Mouse (Mus musculus): ENCODE data around the gene Tbk1. TPM values are rescaled to one million over a fixed set of nuclear protein-coding genes. Genes with fewer than 3 reads are reported as not detected.

The Tbk1 gene
- polyA plus RNA-seq, 1 experiment from 2014 or later: 34.6 TPM

- 94% methylated on average over 13 of the region's 13 CpGs for WGBS
- no peak overlapping the region for H3K4me3 ChIP-seq
- peaks cover 88% of the 10 kb centered on the region for H3K36me3 ChIP-seq
These were observed 28.7 kb upstream of the Tbk1 start for GRCm38 (mm10) chr10:121615146-121615870.

DNA sequence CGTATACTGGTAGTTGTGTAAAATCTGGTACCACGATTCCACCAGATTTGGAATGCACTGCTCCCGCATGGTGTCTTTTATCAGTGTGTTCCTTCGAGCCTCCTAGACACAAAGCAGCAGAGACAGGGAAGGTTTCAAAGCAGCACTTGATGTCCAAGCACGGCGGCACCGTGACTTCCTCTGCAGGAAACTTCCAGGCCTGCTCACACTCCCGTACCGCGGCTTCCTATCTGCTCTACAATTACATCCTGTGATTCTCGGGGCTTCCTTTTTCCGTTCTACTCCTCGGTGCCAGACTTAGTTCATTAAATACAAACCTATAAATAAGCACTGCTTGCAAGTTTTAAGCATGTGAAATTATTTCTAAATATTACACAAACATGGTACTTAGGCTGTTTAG is 27.0 kb upstream of the Tbk1 start:
- Histone ChIP-seq H3K9me3 (no peaks in the 10 kb centered on the region), H3K36me3 (peaks cover 84% of the 10 kb centered on the region), H3K9ac (no peak overlapping the region), H3K27ac (no peak overlapping the region), H3K4me2 (no peak overlapping the region), H3K4me1 (replicated peaks) (no peaks in the 10 kb centered on the region), H3K4me3 (no peak overlapping the region), H3K27me3 (no peaks in the 10 kb centered on the region)
- no peak for ATAC-seq (ENCODE audit: low FRiP score)
- WGBS: 93% methylated on average over 13 of the region's 13 CpGs

More at GRCm38 (mm10) chr10:121615146-121615870, 28.7 kb upstream of the Tbk1 start:
- Histone ChIP-seq H3K27me3 (no peaks in the 10 kb centered on the region), H3K27ac (no peak overlapping the region), H3K4me2 (no peak overlapping the region), H3K9me3 (no peaks in the 10 kb centered on the region), H3K9ac (no peak overlapping the region), H3K4me1 (replicated peaks) (no peaks in the 10 kb centered on the region)
- no peak for ATAC-seq (ENCODE audit: low FRiP score)

DNA sequence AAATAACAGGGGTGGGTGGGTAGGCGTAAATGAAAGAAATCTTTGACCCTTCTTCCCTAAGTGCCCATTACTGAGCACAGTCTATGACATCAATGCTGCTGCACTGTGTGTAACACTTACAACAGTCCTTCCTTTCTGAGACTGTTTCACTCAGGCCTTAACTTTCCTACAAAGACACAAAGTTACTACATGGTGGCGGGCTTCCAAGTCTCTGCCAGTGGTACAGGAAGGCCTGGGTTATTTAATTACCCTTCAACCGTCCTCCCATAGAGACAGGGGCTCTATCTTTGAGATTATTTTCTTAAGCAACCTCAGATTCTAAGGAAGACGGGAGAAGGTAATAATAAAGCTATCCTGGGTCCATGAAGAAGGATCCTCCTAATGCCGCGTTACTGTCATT is 25.9 kb upstream of the Tbk1 start:
- Histone ChIP-seq H3K4me2 (no peak overlapping the region), H3K27ac (no peak overlapping the region), H3K27me3 (no peaks in the 10 kb centered on the region), H3K36me3 (peaks cover 84% of the 10 kb centered on the region), H3K4me3 (no peak overlapping the region), H3K4me1 (replicated peaks) (no peaks in the 10 kb centered on the region), H3K9ac (no peak overlapping the region), H3K9me3 (no peaks in the 10 kb centered on the region)
- WGBS: 93% methylated on average over 6 of the region's 6 CpGs
- no peak for ATAC-seq (ENCODE audit: low FRiP score)

DNA sequence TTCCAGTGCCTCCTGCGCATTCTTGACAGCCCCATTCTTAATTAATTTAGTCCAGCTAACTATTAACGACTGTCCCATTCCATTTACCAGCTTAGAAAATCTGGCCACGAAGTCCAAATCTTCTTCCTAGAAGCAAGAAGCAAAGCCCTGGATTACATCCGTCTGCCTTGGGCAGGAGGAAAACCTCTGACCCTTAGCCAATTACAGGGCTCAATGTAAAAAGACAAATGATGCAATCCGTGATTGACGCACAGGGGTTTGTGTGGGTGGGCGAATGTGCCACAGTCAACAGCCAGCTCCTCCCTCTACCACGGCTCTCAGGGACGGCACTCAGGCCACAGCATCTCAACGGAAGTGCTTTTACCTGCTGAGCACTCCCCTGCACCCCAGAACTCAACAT is 25.0 kb upstream of the Tbk1 start:
- Histone ChIP-seq H3K4me1 (replicated peaks) (no peaks in the 10 kb centered on the region), H3K4me2 (no peak overlapping the region), H3K4me3 (no peak overlapping the region), H3K36me3 (peaks cover 84% of the 10 kb centered on the region), H3K9me3 (no peaks in the 10 kb centered on the region), H3K27ac (no peak overlapping the region), H3K9ac (no peak overlapping the region), H3K27me3 (no peaks in the 10 kb centered on the region)
- ATAC-seq (ENCODE audit: low FRiP score): no peak
- 73% methylated on average over 10 of the region's 10 CpGs for WGBS

DNA sequence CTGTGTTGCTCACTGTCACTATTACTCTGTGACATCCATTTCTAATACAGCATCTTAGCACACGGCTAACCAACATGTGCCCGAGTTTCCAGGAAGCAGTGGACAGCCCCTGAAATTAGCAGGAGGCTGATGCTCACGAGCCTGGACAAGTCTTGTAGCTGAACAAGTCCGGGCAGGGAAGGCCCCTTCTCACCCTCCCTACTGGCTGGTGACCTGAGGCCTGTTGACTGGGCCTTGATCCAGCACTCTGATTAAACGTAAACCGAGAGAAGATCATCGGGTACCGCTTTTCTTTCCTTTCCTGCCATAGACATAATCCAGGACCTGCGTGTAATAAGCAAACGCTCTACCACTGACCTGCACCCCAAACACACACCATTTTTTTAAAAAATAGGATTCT is 21.6 kb upstream of the Tbk1 start:
- ATAC-seq (ENCODE audit: low FRiP score): no peak
- Histone ChIP-seq H3K36me3 (peaks cover 88% of the 10 kb centered on the region), H3K27ac (no peak overlapping the region), H3K4me3 (no peak overlapping the region), H3K4me1 (replicated peaks) (no peaks in the 10 kb centered on the region), H3K9ac (no peak overlapping the region), H3K27me3 (no peaks in the 10 kb centered on the region), H3K9me3 (no peaks in the 10 kb centered on the region), H3K4me2 (no peak overlapping the region)
- 95% methylated on average over 10 of the region's 10 CpGs for WGBS

DNA sequence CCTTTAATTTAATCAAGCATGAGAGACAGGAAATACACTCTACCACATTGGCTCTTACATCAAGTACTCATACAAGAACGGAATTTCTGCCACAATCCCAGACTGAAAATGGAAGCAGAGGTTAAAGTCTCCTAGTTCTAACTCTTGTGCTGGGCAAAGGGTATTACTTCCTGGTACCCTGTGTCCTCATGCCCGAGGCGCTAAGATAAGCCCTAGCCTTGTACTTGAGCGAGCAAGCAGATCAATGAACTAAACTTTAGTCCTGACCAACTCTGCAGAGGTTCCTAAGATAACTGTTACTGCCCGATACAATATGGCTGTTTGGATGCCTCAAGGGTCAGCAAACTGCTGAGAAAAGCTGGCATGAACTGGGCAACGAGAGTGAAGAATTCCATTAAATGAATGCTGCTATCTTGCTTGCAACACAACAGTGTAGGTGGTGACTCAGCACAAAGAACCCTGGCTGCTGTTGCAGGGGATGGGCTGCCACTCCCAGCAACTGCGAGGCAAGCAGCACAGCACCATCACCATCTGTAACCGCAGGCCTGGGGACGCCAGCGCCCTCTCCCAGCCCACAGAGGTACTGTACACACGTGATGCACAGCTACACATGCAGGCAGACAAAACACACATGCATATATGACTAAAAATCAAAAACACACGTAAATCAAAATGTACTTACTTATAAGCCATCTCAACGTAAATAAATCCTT is 18.2 kb upstream of the Tbk1 start:
- no peaks in the 10 kb centered on the region for H3K9me3 ChIP-seq
- 96% methylated on average over 13 of the region's 13 CpGs for WGBS
- no peak overlapping the region for H3K27ac ChIP-seq
- peaks cover 94% of the 10 kb centered on the region for H3K36me3 ChIP-seq
- no peak overlapping the region for H3K9ac ChIP-seq
- no peak overlapping the region for H3K4me2 ChIP-seq
- H3K27me3 ChIP-seq: no peaks in the 10 kb centered on the region
- no peaks in the 10 kb centered on the region for H3K4me1 ChIP-seq (replicated peaks)
- ATAC-seq (ENCODE audit: low FRiP score): no peak
- H3K4me3 ChIP-seq: no peak overlapping the region

GRCm38 (mm10) chr10:121603556-121603955 is 17.0 kb upstream of the Tbk1 start:
- no peak for ATAC-seq (ENCODE audit: low FRiP score)
- 90% methylated on average over 4 of the region's 4 CpGs for WGBS
- no peak overlapping the region for H3K4me3 ChIP-seq
- H3K36me3 ChIP-seq: peaks cover 97% of the 10 kb centered on the region
- H3K9ac ChIP-seq: no peak overlapping the region
- no peaks in the 10 kb centered on the region for H3K4me1 ChIP-seq (replicated peaks)
- no peak overlapping the region for H3K27ac ChIP-seq
- H3K27me3 ChIP-seq: no peaks in the 10 kb centered on the region
- H3K4me2 ChIP-seq: no peak overlapping the region
- no peaks in the 10 kb centered on the region for H3K9me3 ChIP-seq

- no peak overlapping the region for H3K27ac ChIP-seq
- 88% methylated on average over 6 of the region's 6 CpGs for WGBS
- no peak overlapping the region for H3K4me2 ChIP-seq
- no peak overlapping the region for H3K4me3 ChIP-seq
- H3K36me3 ChIP-seq: peaks cover 97% of the 10 kb centered on the region
- no peak for ATAC-seq (ENCODE audit: low FRiP score)
- H3K27me3 ChIP-seq: no peaks in the 10 kb centered on the region
- no peaks in the 10 kb centered on the region for H3K9me3 ChIP-seq
- no peak overlapping the region for H3K9ac ChIP-seq
- H3K4me1 ChIP-seq (replicated peaks): no peaks in the 10 kb centered on the region
These were observed 14.7 kb upstream of the Tbk1 start for GRCm38 (mm10) chr10:121601272-121601671.

GRCm38 (mm10) chr10:121596580-121596979 is 10.0 kb upstream of the Tbk1 start:
- Histone ChIP-seq H3K9me3 (no peaks in the 10 kb centered on the region), H3K36me3 (peaks cover 87% of the 10 kb centered on the region), H3K4me2 (no peak overlapping the region), H3K27ac (no peak overlapping the region), H3K4me3 (no peak overlapping the region), H3K9ac (no peak overlapping the region), H3K4me1 (replicated peaks) (no peaks in the 10 kb centered on the region), H3K27me3 (no peaks in the 10 kb centered on the region)
- no peak for ATAC-seq (ENCODE audit: low FRiP score)
- 93% methylated on average over 9 of the region's 9 CpGs for WGBS

- no peak for ATAC-seq (ENCODE audit: low FRiP score)
- Histone ChIP-seq H3K27me3 (no peaks in the 10 kb centered on the region), H3K4me1 (replicated peaks) (0 out of 2 replicates have a peak, but pooled peaks cover 3% of the 10 kb centered on the region), H3K4me3 (no peak overlapping the region), H3K9ac (no peak overlapping the region), H3K4me2 (no peak overlapping the region), H3K36me3 (peaks cover 48% of the 10 kb centered on the region), H3K27ac (no peak overlapping the region; the same call in 1 of the 2 replicates), H3K9me3 (no peaks in the 10 kb centered on the region)
- 88% methylated on average over 14 of the region's 14 CpGs for WGBS
These were observed 4.5 kb upstream of the Tbk1 start for GRCm38 (mm10) chr10:121591106-121591505.

DNA sequence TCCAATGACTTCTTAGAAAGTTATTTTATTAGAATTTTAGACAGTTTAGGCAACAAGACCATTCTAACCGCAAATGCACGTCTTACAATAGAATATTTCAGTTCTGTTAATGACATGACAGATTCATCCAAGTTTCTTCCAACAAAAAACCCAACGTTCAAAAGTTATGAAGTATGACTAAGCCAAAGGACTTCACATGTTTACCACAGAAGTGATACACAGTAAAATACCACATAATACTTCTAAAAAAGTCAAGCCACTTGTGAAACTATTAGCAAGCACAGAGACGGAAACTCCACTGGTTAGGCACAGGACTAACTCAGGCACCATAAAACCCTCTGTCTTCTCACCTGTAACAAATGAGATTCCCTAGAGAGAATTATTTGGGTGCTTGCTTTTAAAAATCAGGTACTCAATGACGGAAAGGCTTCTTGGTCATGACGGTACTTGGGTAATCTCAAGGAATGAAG is 819 bp upstream of the Tbk1 start:
- no peak for ATAC-seq (ENCODE audit: low FRiP score)
- peaks cover 37% of the 10 kb centered on the region for H3K36me3 ChIP-seq
- H3K4me1 ChIP-seq (replicated peaks): peaks cover 16% of the 10 kb centered on the region
- WGBS: 71% methylated on average over 6 of the region's 6 CpGs
- peak overlapping the region; percentile 68 for H3K4me2 ChIP-seq
- H3K27ac ChIP-seq: no peak overlapping the region
- peak overlapping the region; percentile 90 for H3K4me3 ChIP-seq
- H3K27me3 ChIP-seq: no peaks in the 10 kb centered on the region
- no peaks in the 10 kb centered on the region for H3K9me3 ChIP-seq
- peak overlapping the region; percentile 93; the same call in 1 of the 2 replicates for H3K9ac ChIP-seq

- peaks cover 41% of the 10 kb centered on the region for H3K36me3 ChIP-seq
- peak overlapping the region; percentile 68 for H3K4me2 ChIP-seq
- H3K9ac ChIP-seq: peak overlapping the region; percentile 93
- H3K27me3 ChIP-seq: no peaks in the 10 kb centered on the region
- no peaks in the 10 kb centered on the region for H3K9me3 ChIP-seq
- H3K4me3 ChIP-seq: peak overlapping the region; percentile 90
- ATAC-seq (ENCODE audit: low FRiP score): peak; percentile 84
- H3K4me1 ChIP-seq (replicated peaks): peaks cover 16% of the 10 kb centered on the region
- H3K27ac ChIP-seq: peak overlapping the region; percentile 66; the same call in 1 of the 2 replicates
- WGBS: 6% methylated on average over 26 of the region's 48 CpGs
These were observed 570 bp downstream of the Tbk1 start for GRCm38 (mm10) chr10:121585791-121586642.
